Mouse (Mus musculus): Measurements from ENCODE around the gene Thbs2.

GRCm38 (mm10) chr17:14624433-14624832, 69.6 kb downstream of the Thbs2 start:
- TF ChIP-seq CTCF (IDR thresholded peaks at IDR 0.05; ENCODE audit: extremely low read depth, insufficient read length, insufficient replicate concordance, low read depth, low read length) (no peak), POLR2A (IDR thresholded peaks at IDR 0.05; ENCODE audit: low read depth, low read length) (no peak)
